Mouse (Mus musculus) bone marrow macrophage, adult 2 months (primary cell): ENCODE data around the gene Cma2. TPM values are rescaled to one million over a fixed set of nuclear protein-coding genes. Genes with fewer than 3 reads are reported as not detected.

Experiments
- H3K27ac ChIP-seq: 2 replicates; pipeline ENCODE4 v1.5.1; 2012; ENCODE audit warnings: low read depth, low read length; ENCODE audit not compliant: insufficient read depth
- H3K4me1 ChIP-seq: 2 replicates; pipeline ENCODE4 v1.6.1; 2012; ENCODE audit warnings: low read length; ENCODE audit not compliant: control insufficient read depth, insufficient read depth
- H3K4me3 ChIP-seq: 2 replicates; pipeline ENCODE4 v1.5.1; 2012; ENCODE audit warnings: mild to moderate bottlenecking, low read length, moderate library complexity; ENCODE audit not compliant: insufficient read depth
- CTCF ChIP-seq: IDR thresholded peaks from 2 replicates; pipeline ENCODE4 v1.5.1; 2012; ENCODE audit warnings: low read depth, mild to moderate bottlenecking, low read length, moderate library complexity
- POLR2A ChIP-seq: IDR thresholded peaks from 2 replicates; pipeline ENCODE4 v1.6.1; 2012; ENCODE audit warnings: mild to moderate bottlenecking, low read depth, low read length, borderline replicate concordance
- polyA plus RNA-seq: library from polyadenylated mRNA; stranded (reverse); fragments of >200 nt; gene quantifications from 2 replicates; pipeline ENCODE4 v1.2.4, GENCODE M21; 2012; ENCODE audit not compliant: missing spikeins, insufficient read depth, insufficient read length

The Cma2 gene
- polyA plus RNA-seq = not detected in 2 replicates

- TF ChIP-seq POLR2A = no peak
- TF ChIP-seq CTCF = no peak
- no peak within 1 kb of the TSS for H3K4me3 ChIP-seq
These were observed at the start of gene Cma2 for GRCm38 (mm10) chr14:55950346-55951030. Gene Cma2 (plus strand): TSS chr14:55950980.

GRCm38 (mm10) chr14:55905518-55905917, 45.3 kb upstream of the Cma2 start:
- Histone ChIP-seq H3K4me1 (peaks cover 11% of the 10 kb centered on the region), H3K4me3 (no peak overlapping the region), H3K27ac (no peak overlapping the region)
- TF ChIP-seq CTCF = no peak
- no peak for TF ChIP-seq POLR2A

More at GRCm38 (mm10) chr14:55950346-55951030, at the start of gene Cma2:
- no peak within 1 kb of the TSS for H3K27ac ChIP-seq
- peaks cover 8% of the 10 kb centered on the region for H3K4me1 ChIP-seq

- H3K27ac ChIP-seq = no peak overlapping the region
- no peaks in the 10 kb centered on the region for H3K4me1 ChIP-seq
- TF ChIP-seq POLR2A = no peak
- no peak for TF ChIP-seq CTCF
- H3K4me3 ChIP-seq = no peak overlapping the region
These were observed 37.4 kb upstream of the Cma2 start for GRCm38 (mm10) chr14:55913406-55913805.

- Histone ChIP-seq H3K4me3 (no peak overlapping the region), H3K4me1 (no peaks in the 10 kb centered on the region), H3K27ac (no peak overlapping the region)
- TF ChIP-seq POLR2A (no peak), CTCF (no peak)
These were observed 32.3 kb upstream of the Cma2 start for GRCm38 (mm10) chr14:55918240-55919082.

GRCm38 (mm10) chr14:55922475-55923232, 28.1 kb upstream of the Cma2 start:
- Histone ChIP-seq H3K4me3 (no peak overlapping the region), H3K4me1 (no peaks in the 10 kb centered on the region; the same call in 1 of the 2 replicates), H3K27ac (no peak overlapping the region)
- TF ChIP-seq POLR2A (no peak), CTCF (no peak)

- Histone ChIP-seq H3K4me1 (no peaks in the 10 kb centered on the region; the same call in 1 of the 2 replicates), H3K27ac (no peak overlapping the region), H3K4me3 (no peak overlapping the region)
- TF ChIP-seq CTCF (no peak), POLR2A (no peak)
These were observed 23.9 kb upstream of the Cma2 start for GRCm38 (mm10) chr14:55926847-55927246.

GRCm38 (mm10) chr14:55929263-55929997, 21.4 kb upstream of the Cma2 start:
- Histone ChIP-seq H3K4me3 (no peak overlapping the region), H3K27ac (no peak overlapping the region), H3K4me1 (no peaks in the 10 kb centered on the region; the same call in 1 of the 2 replicates)
- TF ChIP-seq POLR2A (no peak), CTCF (no peak)

- Histone ChIP-seq H3K4me1 (no peaks in the 10 kb centered on the region), H3K4me3 (no peak overlapping the region), H3K27ac (no peak overlapping the region)
- TF ChIP-seq POLR2A (no peak), CTCF (no peak)
These were observed 17.2 kb upstream of the Cma2 start for GRCm38 (mm10) chr14:55933586-55933985.
